Mouse (Mus musculus): ENCODE measurements around the gene Ntng2. TPM values are rescaled to one million over a fixed set of nuclear protein-coding genes. Genes with fewer than 3 reads are reported as not detected.

Ntng2 gene
- total and polyA plus RNA-seq, 3 experiments: 5.4 to 19.1 TPM; not detected in 1

DNA sequence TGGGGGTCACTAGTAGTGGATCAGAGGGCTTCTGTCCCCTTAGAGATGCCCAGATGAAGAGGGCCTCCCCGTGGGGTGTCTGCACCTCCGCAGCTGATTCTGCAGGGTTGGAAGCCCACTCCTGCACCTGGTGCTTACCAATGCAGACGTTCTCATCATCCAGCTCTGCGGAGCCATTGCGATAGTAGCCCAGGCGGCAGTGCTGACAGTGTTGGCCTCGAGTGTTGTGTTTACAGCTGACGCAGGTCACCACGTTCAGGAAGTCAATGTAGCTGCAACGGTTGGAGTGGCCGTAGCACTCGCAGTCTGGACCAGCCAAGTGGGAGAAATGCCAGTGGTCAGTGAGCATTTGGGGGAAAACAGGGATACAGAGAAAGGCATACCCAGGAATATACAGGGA lies 56.0 kb downstream of the Ntng2 start:
- no peaks in the 10 kb centered on the region for H3K79me2 ChIP-seq (ENCODE audit: control insufficient read depth, insufficient read depth, low read length, poor library complexity)
- H3K9me3 ChIP-seq (replicated peaks; ENCODE audit: insufficient read depth, low read length): no peaks in the 10 kb centered on the region
- no peak for DNase-seq (ENCODE audit: low read depth, low spot score)
- no peak overlapping the region for H3K4me3 ChIP-seq (ENCODE audit: control insufficient read depth in 1 of 2, insufficient read depth in 1 of 2, low read depth in 2 of 2, low read length in 2 of 2)
- H3K27ac ChIP-seq (ENCODE audit: control insufficient read depth, low read depth, low read length): no peak overlapping the region
- no peaks in the 10 kb centered on the region for H3K27me3 ChIP-seq (ENCODE audit: control insufficient read depth in 1 of 2, insufficient read depth in 2 of 2, low read length in 2 of 2)
- H3K9ac ChIP-seq (ENCODE audit: control insufficient read depth, low read depth, low read length, poor library complexity, severe bottlenecking): no peak overlapping the region
- no peaks in the 10 kb centered on the region for H3K36me3 ChIP-seq (ENCODE audit: control insufficient read depth in 1 of 2, insufficient read depth in 2 of 2, low read length in 2 of 2)
- TF ChIP-seq HCFC1 (IDR thresholded peaks at IDR 0.05; ENCODE audit: low read depth, low read length) (no peak), NELFE (IDR thresholded peaks at IDR 0.05; ENCODE audit: low read depth, low read length) (no peak), E2F4 (IDR thresholded peaks at IDR 0.05; ENCODE audit: borderline replicate concordance, low read depth, low read length) (no peak), RAD21 (IDR thresholded peaks at IDR 0.05; ENCODE audit: low read depth, low read length) (no peak), MAZ (IDR thresholded peaks at IDR 0.05; ENCODE audit: low read depth, low read length) (no peak), USF1 (IDR thresholded peaks at IDR 0.05; ENCODE audit: low read depth, low read length) (no peak), POLR2A (IDR thresholded peaks at IDR 0.05; ENCODE audit: control insufficient read depth in 1 of 2, insufficient read depth in 1 of 2, low read depth in 1 of 2, low read length in 2 of 2, poor library complexity in 1 of 2) (no peak), BHLHE40 (IDR thresholded peaks at IDR 0.05; ENCODE audit: borderline replicate concordance, low read depth, low read length) (no peak), ZMIZ1 (IDR thresholded peaks at IDR 0.05; ENCODE audit: low read depth, low read length) (no peak), MEF2A (IDR thresholded peaks at IDR 0.05; ENCODE audit: extremely low read depth, insufficient replicate concordance, low read depth, low read length, poor library complexity, severe bottlenecking) (no peak), TAL1 (IDR thresholded peaks at IDR 0.05; ENCODE audit: low read length) (no peak), CHD2 (IDR thresholded peaks at IDR 0.05; ENCODE audit: low read length) (no peak), CTCF (IDR thresholded peaks at IDR 0.05 in 2 of 3, conservative IDR thresholded peaks at IDR 0.05 in 1 of 3; ENCODE audit: control insufficient read depth in 1 of 3, insufficient read depth in 1 of 3, low read depth in 2 of 3, low read length in 3 of 3, poor library complexity in 1 of 3, severe bottlenecking in 1 of 3) (no peak), ZC3H11A (IDR thresholded peaks at IDR 0.05; ENCODE audit: low read depth, low read length) (no peak), EP300 (IDR thresholded peaks at IDR 0.05; ENCODE audit: low read depth in 1 of 2, low read length in 2 of 2) (no peak), UBTF (IDR thresholded peaks at IDR 0.05; ENCODE audit: borderline replicate concordance, insufficient read depth, low read depth, low read length) (no peak), MYB (IDR thresholded peaks at IDR 0.05; ENCODE audit: low read depth, low read length) (no peak), TCF12 (IDR thresholded peaks at IDR 0.05; ENCODE audit: low read depth, low read length) (no peak)
- no peaks in the 10 kb centered on the region for H3K4me1 ChIP-seq (ENCODE audit: control insufficient read depth in 1 of 2, insufficient read depth in 2 of 2, low read length in 2 of 2)

DNA sequence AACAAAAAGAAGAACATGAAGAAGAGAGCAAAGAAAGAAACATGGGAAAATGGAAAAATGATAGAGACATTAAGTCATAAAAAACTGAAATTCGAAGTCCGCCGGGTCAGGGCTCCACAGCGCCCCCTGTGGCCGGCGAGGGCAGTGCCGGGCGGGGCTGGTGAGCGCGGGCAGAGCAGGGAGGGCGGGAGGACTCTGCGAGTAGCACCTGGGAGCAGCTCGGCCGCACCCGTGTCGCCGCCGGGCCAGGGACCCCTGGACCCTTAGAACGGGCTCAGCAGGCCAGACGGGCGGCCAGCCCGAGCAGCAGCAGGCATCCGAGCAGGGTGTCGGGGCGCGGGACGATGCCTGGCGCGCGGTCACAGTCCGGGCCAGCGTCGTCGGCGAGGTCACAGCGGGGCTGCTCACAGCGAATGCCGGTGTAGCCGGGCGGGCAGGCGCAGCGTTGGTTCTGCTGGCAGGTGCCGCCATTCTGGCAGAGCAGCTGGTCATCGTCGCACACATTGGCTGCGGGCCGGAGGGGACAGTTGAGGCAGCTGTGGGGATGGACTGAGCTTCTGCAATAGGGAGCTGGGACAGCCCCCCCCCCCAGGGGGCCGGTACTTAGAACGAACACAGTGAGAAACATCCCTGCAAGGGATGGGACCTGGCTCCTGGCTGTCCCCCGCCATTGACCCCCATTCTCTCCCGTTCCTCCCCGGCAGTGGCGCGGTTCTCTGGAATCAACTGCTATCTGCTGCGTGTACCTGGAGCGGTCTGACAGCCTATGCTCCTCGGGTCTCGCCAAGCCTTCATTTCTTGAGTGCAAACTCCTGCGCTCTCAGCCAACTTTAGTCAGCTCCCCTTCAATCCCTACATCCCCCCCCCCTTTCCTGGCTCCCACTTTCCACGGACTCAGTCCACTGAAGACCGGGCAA lies 58.0 kb downstream of the Ntng2 start:
- Histone ChIP-seq H3K4me3 (ENCODE audit: control insufficient read depth in 1 of 2, insufficient read depth in 1 of 2, low read depth in 2 of 2, low read length in 2 of 2) (no peak overlapping the region), H3K27ac (ENCODE audit: control insufficient read depth, low read depth, low read length) (no peak overlapping the region), H3K79me2 (ENCODE audit: control insufficient read depth, insufficient read depth, low read length, poor library complexity) (no peaks in the 10 kb centered on the region), H3K9ac (ENCODE audit: control insufficient read depth, low read depth, low read length, poor library complexity, severe bottlenecking) (no peak overlapping the region), H3K9me3 (replicated peaks; ENCODE audit: insufficient read depth, low read length) (no peaks in the 10 kb centered on the region), H3K4me1 (ENCODE audit: control insufficient read depth in 1 of 2, insufficient read depth in 2 of 2, low read length in 2 of 2) (no peaks in the 10 kb centered on the region), H3K36me3 (ENCODE audit: control insufficient read depth in 1 of 2, insufficient read depth in 2 of 2, low read length in 2 of 2) (no peaks in the 10 kb centered on the region), H3K27me3 (ENCODE audit: control insufficient read depth in 1 of 2, insufficient read depth in 2 of 2, low read length in 2 of 2) (no peaks in the 10 kb centered on the region)
- no peak for TF ChIP-seq USF2 (IDR thresholded peaks at IDR 0.05; ENCODE audit: borderline replicate concordance in 1 of 2, insufficient read depth in 1 of 2, low read depth in 1 of 2, low read length in 2 of 2)
- TF ChIP-seq CTCF (IDR thresholded peaks at IDR 0.05 in 2 of 3, conservative IDR thresholded peaks at IDR 0.05 in 1 of 3; ENCODE audit: control insufficient read depth in 1 of 3, insufficient read depth in 1 of 3, low read depth in 2 of 3, low read length in 3 of 3, poor library complexity in 1 of 3, severe bottlenecking in 1 of 3): peak; percentile 48 to 82 (median 55); a peak in 5 of 6 replicates
- DNase-seq (ENCODE audit: low read depth, low spot score): peak; percentile 11

All from MEL (cell line).